Mouse (Mus musculus) MEL (cell line): Measurements from ENCODE around the gene Dnali1. TPM values are rescaled to one million over a fixed set of nuclear protein-coding genes. Genes with fewer than 3 reads are reported as not detected.

Experiments used
- DNase-seq: peaks from one replicate; pipeline ENCODE4 v3.0.0; 2011; ENCODE audit warnings: low read depth, low spot score
- H3K27ac ChIP-seq: 2 replicates; pipeline ENCODE4 v1.5.1; 2012; ENCODE audit warnings: low read depth, mild to moderate bottlenecking, control low read depth, low read length, moderate library complexity; ENCODE audit not compliant: control insufficient read depth
- H3K27me3 ChIP-seq, 2 experiments: fragments of 150-350 bp in 1 of 2; sonication (generic) in 1 of 2; 2 replicates each; pipeline ENCODE4 v1.6.1; 2012; ENCODE audit warnings: low read length in 2 of 2, mild to moderate bottlenecking in 2 of 2, improper control_type of control experiment in 1 of 2, moderate library complexity in 1 of 2; ENCODE audit not compliant: insufficient read depth in 2 of 2, control insufficient read depth in 1 of 2
- H3K36me3 ChIP-seq, 2 experiments: 2 replicates each; pipeline ENCODE4 v1.6.1; 2012 to 2014; ENCODE audit warnings: low read length in 2 of 2, improper control_type of control experiment in 1 of 2, inconsistent platforms in 1 of 2, mild to moderate bottlenecking in 1 of 2; ENCODE audit not compliant: insufficient read depth in 2 of 2, control insufficient read depth in 1 of 2
- H3K4me1 ChIP-seq, 2 experiments: fragments of 150-350 bp in 1 of 2; sonication (generic) in 1 of 2; 2 replicates each; pipeline ENCODE4 v1.6.1; 2012; ENCODE audit warnings: low read length in 2 of 2, improper control_type of control experiment in 1 of 2, mild to moderate bottlenecking in 1 of 2; ENCODE audit not compliant: insufficient read depth in 2 of 2, control insufficient read depth in 1 of 2
- H3K4me3 ChIP-seq, 2 experiments: fragments of 150-350 bp in 1 of 2; sonication (generic) in 1 of 2; 2 replicates each; pipeline ENCODE4 v1.5.1; 2012; ENCODE audit warnings: low read depth in 2 of 2, low read length in 2 of 2, mild to moderate bottlenecking in 2 of 2, moderate library complexity in 2 of 2, control low read depth in 1 of 2, improper control_type of control experiment in 1 of 2; ENCODE audit not compliant: control insufficient read depth in 1 of 2, insufficient read depth in 1 of 2
- H3K79me2 ChIP-seq: 2 replicates; pipeline ENCODE4 v1.6.1; 2012; ENCODE audit warnings: mild to moderate bottlenecking, low read length, moderate library complexity; ENCODE audit not compliant: control insufficient read depth, poor library complexity, insufficient read depth
- H3K9ac ChIP-seq: 2 replicates; pipeline ENCODE4 v1.6.1; 2012; ENCODE audit warnings: low read depth, mild to moderate bottlenecking, control low read depth, low read length, moderate library complexity; ENCODE audit not compliant: control insufficient read depth, poor library complexity, severe bottlenecking
- H3K9me3 ChIP-seq: fragments of 150-350 bp; sonication (generic); replicated peaks from 2 replicates; pipeline ENCODE4 v1.6.1; 2012; ENCODE audit warnings: mild to moderate bottlenecking, low read length, improper control_type of control experiment, moderate library complexity; ENCODE audit not compliant: insufficient read depth
- BHLHE40 ChIP-seq: IDR thresholded peaks from 2 replicates; pipeline ENCODE4 v1.6.1; 2012; ENCODE audit warnings: low read depth, mild to moderate bottlenecking, inconsistent platforms, low read length, improper control_type of control experiment, borderline replicate concordance
- E2F4 ChIP-seq: IDR thresholded peaks from 2 replicates; pipeline ENCODE4 v1.6.1; 2011; ENCODE audit warnings: low read depth, low read length, improper control_type of control experiment, borderline replicate concordance
- EP300 ChIP-seq, 2 experiments: IDR thresholded peaks; 2 replicates each; pipeline ENCODE4 v1.6.1; 2011; ENCODE audit warnings: improper control_type of control experiment in 2 of 2, low read length in 2 of 2, low read depth in 1 of 2, mild to moderate bottlenecking in 1 of 2
- JUND ChIP-seq: IDR thresholded peaks from 2 replicates; pipeline ENCODE4 v1.6.1; 2011; ENCODE audit warnings: low read depth, mild to moderate bottlenecking, improper control_type of control experiment, low read length
- KAT2A ChIP-seq: conservative IDR thresholded peaks from 2 replicates; pipeline ENCODE4 v1.6.1; 2012; ENCODE audit warnings: low read depth, low read length, improper control_type of control experiment, inconsistent platforms
- MAX ChIP-seq: IDR thresholded peaks from 2 replicates; pipeline ENCODE4 v1.6.1; 2011; ENCODE audit warnings: low read length, improper control_type of control experiment
- MAZ ChIP-seq: IDR thresholded peaks from 2 replicates; pipeline ENCODE4 v1.6.1; 2012; ENCODE audit warnings: low read depth, mild to moderate bottlenecking, inconsistent platforms, low read length, improper control_type of control experiment
- MXI1 ChIP-seq: IDR thresholded peaks from 2 replicates; pipeline ENCODE4 v1.6.1; 2011; ENCODE audit warnings: mild to moderate bottlenecking, low read depth, low read length, improper control_type of control experiment
- MYB ChIP-seq: IDR thresholded peaks from 2 replicates; pipeline ENCODE4 v1.6.1; 2011; ENCODE audit warnings: mild to moderate bottlenecking, low read depth, low read length, improper control_type of control experiment
- MYC ChIP-seq: IDR thresholded peaks from 2 replicates; pipeline ENCODE4 v1.6.1; 2011; ENCODE audit warnings: low read depth, mild to moderate bottlenecking, low read length, improper control_type of control experiment, moderate library complexity
- NRF1 ChIP-seq: IDR thresholded peaks from 2 replicates; pipeline ENCODE4 v1.6.1; 2014; ENCODE audit warnings: low read depth, mild to moderate bottlenecking, inconsistent platforms, low read length, improper control_type of control experiment, moderate library complexity; ENCODE audit not compliant: poor library complexity, insufficient read depth, severe bottlenecking
- POLR2A ChIP-seq, 2 experiments: IDR thresholded peaks; 2 replicates each; pipeline ENCODE4 v1.6.1; 2011 to 2012; ENCODE audit warnings: low read length in 2 of 2, mild to moderate bottlenecking in 2 of 2, control low read depth in 1 of 2, improper control_type of control experiment in 1 of 2, low read depth in 1 of 2, moderate library complexity in 1 of 2; ENCODE audit not compliant: control insufficient read depth in 1 of 2, insufficient read depth in 1 of 2, poor library complexity in 1 of 2
- POLR2AphosphoS5 ChIP-seq: IDR thresholded peaks from 2 replicates; pipeline ENCODE4 v1.6.1; 2012; ENCODE audit warnings: low read depth, borderline replicate concordance, mild to moderate bottlenecking, inconsistent platforms, low read length, moderate library complexity, mixed read lengths
- RAD21 ChIP-seq: IDR thresholded peaks from 2 replicates; pipeline ENCODE4 v1.6.1; 2011; ENCODE audit warnings: mild to moderate bottlenecking, low read depth, low read length, improper control_type of control experiment
- SIN3A ChIP-seq: IDR thresholded peaks from 2 replicates; pipeline ENCODE4 v1.6.1; 2012; ENCODE audit warnings: low read length, improper control_type of control experiment, inconsistent platforms
- SMC3 ChIP-seq: IDR thresholded peaks from 2 replicates; pipeline ENCODE4 v1.6.1; 2011; ENCODE audit warnings: low read depth, low read length, improper control_type of control experiment
- TBP ChIP-seq: IDR thresholded peaks from 2 replicates; pipeline ENCODE4 v1.8.0; 2011; ENCODE audit warnings: low read depth, low read length, improper control_type of control experiment
- TCF12 ChIP-seq: IDR thresholded peaks from 2 replicates; pipeline ENCODE4 v1.6.1; 2014; ENCODE audit warnings: low read depth, mild to moderate bottlenecking, inconsistent platforms, low read length, improper control_type of control experiment, moderate library complexity
- USF1 ChIP-seq: IDR thresholded peaks from 2 replicates; pipeline ENCODE4 v1.6.1; 2014; ENCODE audit warnings: low read depth, mild to moderate bottlenecking, inconsistent platforms, low read length, improper control_type of control experiment, moderate library complexity
- ZC3H11A ChIP-seq: IDR thresholded peaks from 2 replicates; pipeline ENCODE4 v1.6.1; 2012; ENCODE audit warnings: low read depth, mild to moderate bottlenecking, inconsistent platforms, low read length, improper control_type of control experiment
- ZKSCAN1 ChIP-seq: IDR thresholded peaks from 2 replicates; pipeline ENCODE4 v1.6.1; 2012; ENCODE audit warnings: low read depth, mild to moderate bottlenecking, inconsistent platforms, low read length, improper control_type of control experiment, moderate library complexity
- ZMIZ1 ChIP-seq: IDR thresholded peaks from 2 replicates; pipeline ENCODE4 v1.6.1; 2012; ENCODE audit warnings: low read depth, mild to moderate bottlenecking, inconsistent platforms, low read length, improper control_type of control experiment, moderate library complexity
- ZNF384 ChIP-seq: IDR thresholded peaks from 2 replicates; pipeline ENCODE4 v1.6.1; 2012; ENCODE audit warnings: low read depth, mild to moderate bottlenecking, inconsistent platforms, low read length, improper control_type of control experiment
- polyA plus RNA-seq, 2 experiments: library from polyadenylated mRNA; stranded (reverse) in 1 of 2; unstranded in 1 of 2; fragments of >175 nt in 1 of 2; fragments of >200 nt in 1 of 2; gene quantifications; 2 replicates each; pipeline versions ENCODE4 v1.2.1 to v1.2.4; 2012; ENCODE audit warnings: low replicate concordance in 2 of 2, low read depth in 1 of 2; ENCODE audit not compliant: insufficient read length in 2 of 2, insufficient read depth in 1 of 2, missing spikeins in 1 of 2
- total RNA-seq: library from RNA; depleted of rRNA; stranded (reverse); fragments of 300-350 nt; gene quantifications from 2 replicates; pipeline ENCODE4 v1.2.3, GENCODE M21; 2012; rRNA removed

Dnali1 gene
- total RNA-seq = 0.16 TPM in 1 of 2 replicates, not detected in the other
- polyA plus RNA-seq = under 1 TPM in 1 of 2 experiments, not detected in 1; 0.08 TPM

GRCm38 (mm10) chr4:125065517-125066307 lies at the start of gene Dnali1:
Gene Dnali1, minus strand, starts transcription at chr4:125065703.
- H3K36me3 ChIP-seq = peaks cover 9 to 11% of the 10 kb centered on the region in 2 experiments
- DNase-seq = no peak
- peak within 1 kb of the TSS; percentile 74 to 88 for H3K4me3 ChIP-seq
- peaks cover 0 to 15% of the 10 kb centered on the region in 2 experiments; a peak in 2 of 4 replicates for H3K4me1 ChIP-seq
- no peaks in the 10 kb centered on the region for H3K9me3 ChIP-seq
- H3K79me2 ChIP-seq = peaks cover 21% of the 10 kb centered on the region
- no peak within 1 kb of the TSS for H3K27ac ChIP-seq
- TF ChIP-seq ZKSCAN1 (no peak), ZNF384 (peak; percentile 62)
- H3K27me3 ChIP-seq = no peaks in the 10 kb centered on the region
- peak within 1 kb of the TSS; percentile 80 for H3K9ac ChIP-seq

DNA sequence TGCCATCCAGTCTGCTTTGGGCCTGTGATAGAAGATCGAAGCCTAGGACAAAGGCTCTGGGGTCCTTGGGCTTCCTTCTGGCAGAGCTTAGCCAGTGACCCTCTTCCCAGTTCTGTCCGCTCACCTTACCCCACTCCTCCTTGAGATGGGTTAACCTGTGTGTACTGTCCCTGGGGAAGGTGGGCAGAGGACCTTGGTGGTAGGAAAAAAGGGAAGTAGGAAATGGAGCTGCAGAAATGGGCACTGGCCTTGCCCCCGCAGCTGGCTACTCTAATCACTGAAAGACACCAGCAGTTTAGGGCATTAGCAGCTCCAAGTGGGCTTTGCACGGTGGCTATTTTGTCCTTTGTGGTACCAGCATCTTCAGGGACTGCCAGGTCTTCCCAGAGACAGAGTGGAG lies 49.6 kb upstream of the Dnali1 start:
- Histone ChIP-seq H3K9ac (peak overlapping the region; percentile 28; the same call in 1 of the 2 replicates), H3K9me3 (no peaks in the 10 kb centered on the region), H3K79me2 (no peaks in the 10 kb centered on the region), H3K36me3 (peaks cover 0 to 19% of the 10 kb centered on the region in 2 experiments; a peak in 2 of 4 replicates), H3K4me1 (peaks cover 10 to 33% of the 10 kb centered on the region in 2 experiments), H3K4me3 (no peak overlapping the region)
- no peak for TF ChIP-seq KAT2A
- TF ChIP-seq, all 39 proteins: peak for 0
- Histone ChIP-seq H3K27me3 (no peaks in the 10 kb centered on the region), H3K27ac (no peak overlapping the region)
- peak; percentile 21 for DNase-seq

DNA sequence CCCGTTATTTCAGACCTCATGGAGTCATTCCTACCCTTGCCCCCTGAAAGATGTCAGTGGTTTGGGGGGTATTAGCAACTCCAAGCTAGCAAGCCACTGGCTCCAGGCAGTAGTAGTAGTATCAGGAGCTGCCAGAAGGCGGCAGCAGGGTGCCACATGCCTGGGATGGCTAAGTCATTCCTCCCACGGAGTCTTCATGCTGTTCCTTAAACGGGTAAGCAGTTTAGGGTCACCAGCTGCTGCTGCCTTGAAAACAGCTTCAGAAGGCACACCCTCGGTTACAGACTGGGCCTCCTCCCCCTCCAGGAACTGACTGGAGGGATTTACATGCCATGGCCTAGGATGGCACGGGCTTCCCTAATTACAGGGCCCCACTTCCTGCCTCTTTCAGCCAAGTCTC lies 49.1 kb upstream of the Dnali1 start:
- no peak overlapping the region for H3K4me3 ChIP-seq
- H3K36me3 ChIP-seq = peaks cover 0 to 19% of the 10 kb centered on the region in 2 experiments; a peak in 2 of 4 replicates
- H3K27ac ChIP-seq = no peak overlapping the region
- peak overlapping the region; percentile 28; the same call in 1 of the 2 replicates for H3K9ac ChIP-seq
- H3K4me1 ChIP-seq = peaks cover 10 to 33% of the 10 kb centered on the region in 2 experiments
- peak; percentile 83 for DNase-seq
- H3K79me2 ChIP-seq = no peaks in the 10 kb centered on the region
- no peaks in the 10 kb centered on the region for H3K27me3 ChIP-seq
- no peaks in the 10 kb centered on the region for H3K9me3 ChIP-seq
- TF ChIP-seq SMC3 = peak; percentile 71
- TF ChIP-seq BHLHE40 = 0 out of 2 replicates have a peak, but pooled peaks have one; percentile 26
- TF ChIP-seq EP300 (IDR thresholded peaks at IDR 0.05; ENCODE audit: low read depth in 1 of 2, low read length in 2 of 2) = no peak
- TF ChIP-seq MXI1 = peak; percentile 58
- peak; percentile 60; the same call in 1 of the 2 replicates for TF ChIP-seq MAZ
- peak; percentile 46; the same call in 1 of the 2 replicates for TF ChIP-seq SIN3A
- TF ChIP-seq TCF12 = no peak
- peak; percentile 41; the same call in 1 of the 2 replicates for TF ChIP-seq ZC3H11A
- TF ChIP-seq POLR2A (IDR thresholded peaks at IDR 0.05; ENCODE audit: control insufficient read depth in 1 of 2, insufficient read depth in 1 of 2, low read depth in 1 of 2, low read length in 2 of 2, poor library complexity in 1 of 2) = no peak
- TF ChIP-seq JUND = no peak
- TF ChIP-seq ZKSCAN1 = no peak
- TF ChIP-seq MAX = peak; percentile 47
- TF ChIP-seq MYB = no peak
- no peak for TF ChIP-seq E2F4
- peak; percentile 65 for TF ChIP-seq RAD21
- no peak for TF ChIP-seq KAT2A
- TF ChIP-seq MYC = 0 out of 2 replicates have a peak, but pooled peaks have one; percentile 32
- TF ChIP-seq POLR2AphosphoS5 = no peak
- no peak for TF ChIP-seq USF1
- no peak for TF ChIP-seq NRF1
- no peak for TF ChIP-seq TBP
- no peak for TF ChIP-seq ZMIZ1
